Mouse (Mus musculus) kidney, postnatal 0 days (tissue): ENCODE results near the gene Arhgap32. TPM values are rescaled to one million over a fixed set of nuclear protein-coding genes. Genes with fewer than 3 reads are reported as not detected.
A peak's percentile ranks its signal among the peaks of the same experiment; 100 is the strongest.

Source experiments
- ATAC-seq: fragments of 200-750 bp; cut with Nextera tagmentation; replicated peaks from 2 replicates; pipeline ENCODE4 v1.8.0; 2017; ENCODE audit warnings: low read depth, moderate number of reproducible peaks, moderate TSS enrichment, moderate library complexity; ENCODE audit not compliant: low FRiP score
- DNase-seq: peaks from one replicate; pipeline ENCODE4 v3.0.0-alpha.2; 2016; ENCODE audit warnings: low spot score
- H3K27ac ChIP-seq: fragments of 300-500 bp; sonication (generic); 2 replicates; pipeline ENCODE4 v1.5.1; 2014; ENCODE audit warnings: mild to moderate bottlenecking
- H3K27me3 ChIP-seq: fragments of 300-500 bp; sonication (generic); 2 replicates; pipeline ENCODE4 v1.6.1; 2014; ENCODE audit warnings: low read length, mixed read lengths; ENCODE audit not compliant: insufficient read depth
- H3K36me3 ChIP-seq: fragments of 300-500 bp; sonication (generic); 2 replicates; pipeline ENCODE4 v1.6.1; 2014; ENCODE audit warnings: low read length, mixed read lengths; ENCODE audit not compliant: insufficient read depth
- H3K4me1 ChIP-seq: fragments of 300-500 bp; sonication (generic); replicated peaks from 2 replicates; pipeline ENCODE4 v1.6.1; 2014; ENCODE audit warnings: antibody characterized with exemption, low read length, mixed read lengths; ENCODE audit not compliant: insufficient read depth
- H3K4me2 ChIP-seq: fragments of 300-500 bp; sonication (generic); 2 replicates; pipeline ENCODE4 v1.6.1; 2014; ENCODE audit warnings: mild to moderate bottlenecking, low read length, moderate library complexity, mixed read lengths
- H3K4me3 ChIP-seq: fragments of 300-500 bp; sonication (generic); replicated peaks from 2 replicates; pipeline ENCODE4 v1.5.1; 2014; ENCODE audit warnings: low read depth, low read length
- H3K9ac ChIP-seq: fragments of 300-500 bp; sonication (generic); 2 replicates; pipeline ENCODE4 v1.6.1; 2014; ENCODE audit warnings: low read depth, low read length
- H3K9me3 ChIP-seq: fragments of 300-500 bp; sonication (generic); replicated peaks from 2 replicates; pipeline ENCODE4 v1.6.1; 2016; ENCODE audit warnings: low read length, inconsistent platforms, mixed read lengths
- CTCF ChIP-seq: IDR thresholded peaks from 2 replicates; pipeline ENCODE4 v1.5.1; 2016; ENCODE audit warnings: antibody characterized with exemption, low read depth, mild to moderate bottlenecking, moderate library complexity
- WGBS: fragments of 180-500 bp; shearing (Covaris S2); extraction: QIAGEN DNeasy Blood & Tissue Kit; methylation state at CpG from one replicate; pipeline ENCODE4 v1.1.7; 2014; 5-methylcytosine and 5-hydroxymethylcytosine counted together
- polyA plus RNA-seq: library from polyadenylated mRNA; unstranded; fragments of >200 nt; fragmentation: Nextera tagmentation; extraction: Ambion mirVana; gene quantifications from 2 replicates; pipeline ENCODE4 v1.2.1, GENCODE M21; 2015

The Arhgap32 gene
- polyA plus RNA-seq, 1 experiment from 2014 or later: 10.1 TPM

GRCm38 (mm10) chr9:32250486-32250885, 134.6 kb downstream of the Arhgap32 start:
- DNase-seq: no peak
- Histone ChIP-seq H3K4me3 (no peak overlapping the region), H3K4me2 (no peak overlapping the region), H3K36me3 (peaks cover 44% of the 10 kb centered on the region), H3K4me1 (no peaks in the 10 kb centered on the region), H3K27me3 (no peaks in the 10 kb centered on the region), H3K27ac (no peak overlapping the region), H3K9me3 (no peaks in the 10 kb centered on the region), H3K9ac (no peak overlapping the region)
- 91% methylated on average over 4 of the region's 4 CpGs for WGBS
- TF ChIP-seq CTCF: no peak
- ATAC-seq: no peak

- no peak for ATAC-seq
- no peak overlapping the region for H3K9ac ChIP-seq
- H3K27me3 ChIP-seq: no peaks in the 10 kb centered on the region
- no peak for DNase-seq
- WGBS: 84% methylated on average over 4 of the region's 4 CpGs
- no peaks in the 10 kb centered on the region for H3K9me3 ChIP-seq
- H3K4me1 ChIP-seq: no peaks in the 10 kb centered on the region
- H3K36me3 ChIP-seq: peaks cover 48% of the 10 kb centered on the region
- no peak for TF ChIP-seq CTCF
- H3K4me2 ChIP-seq: no peak overlapping the region
- no peak overlapping the region for H3K4me3 ChIP-seq
- H3K27ac ChIP-seq: no peak overlapping the region
Measured at GRCm38 (mm10) chr9:32253721-32254120, 137.8 kb downstream of the Arhgap32 start.

GRCm38 (mm10) chr9:32257365-32257764, 141.4 kb downstream of the Arhgap32 start:
- WGBS: 51% methylated on average over 8 of the region's 8 CpGs
- Histone ChIP-seq H3K4me2 (no peak overlapping the region), H3K27me3 (no peaks in the 10 kb centered on the region), H3K27ac (no peak overlapping the region), H3K36me3 (peaks cover 44% of the 10 kb centered on the region), H3K9me3 (no peaks in the 10 kb centered on the region), H3K4me3 (no peak overlapping the region), H3K9ac (no peak overlapping the region), H3K4me1 (no peaks in the 10 kb centered on the region)
- ATAC-seq (no peak), DNase-seq (no peak)
- TF ChIP-seq CTCF: no peak

GRCm38 (mm10) chr9:32257882-32258281, 141.9 kb downstream of the Arhgap32 start:
- no peak overlapping the region for H3K27ac ChIP-seq
- no peaks in the 10 kb centered on the region for H3K27me3 ChIP-seq
- DNase-seq (no peak), ATAC-seq (no peak)
- no peak overlapping the region for H3K9ac ChIP-seq
- WGBS: 78% methylated on average over 2 of the region's 2 CpGs
- H3K9me3 ChIP-seq: no peaks in the 10 kb centered on the region
- H3K4me2 ChIP-seq: no peak overlapping the region
- peaks cover 44% of the 10 kb centered on the region for H3K36me3 ChIP-seq
- H3K4me1 ChIP-seq: no peaks in the 10 kb centered on the region
- no peak overlapping the region for H3K4me3 ChIP-seq
- TF ChIP-seq CTCF: no peak

DNA sequence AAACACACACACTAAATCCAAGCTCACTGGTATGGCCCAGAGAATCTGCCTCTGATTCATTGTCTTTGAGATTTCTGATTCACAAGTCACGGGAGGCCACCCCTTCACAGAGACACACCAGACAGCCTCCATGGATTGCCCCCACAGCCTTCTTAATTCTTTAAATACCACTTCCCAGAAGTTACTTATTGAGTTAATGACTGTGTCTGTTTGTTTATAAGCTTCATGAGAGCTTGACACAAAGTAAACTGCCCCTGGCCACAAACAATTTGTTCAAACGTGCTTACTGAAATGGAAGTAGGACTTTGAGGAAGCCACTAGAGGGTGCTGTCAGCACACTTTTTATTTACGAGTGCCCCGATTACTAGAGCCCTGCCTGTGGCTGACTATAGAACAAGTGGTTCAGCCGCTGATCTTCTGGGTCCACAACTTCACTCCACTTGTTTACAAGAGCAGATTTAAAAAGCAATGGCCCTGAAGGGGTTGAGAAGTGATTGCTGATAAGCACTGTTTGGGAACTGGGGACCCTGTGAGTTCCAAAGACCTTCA, 156.0 kb downstream of the Arhgap32 start:
- H3K9me3 ChIP-seq: no peaks in the 10 kb centered on the region
- no peaks in the 10 kb centered on the region for H3K27me3 ChIP-seq
- DNase-seq: peak; percentile 95
- H3K27ac ChIP-seq: no peak overlapping the region
- H3K4me1 ChIP-seq: no peaks in the 10 kb centered on the region
- H3K36me3 ChIP-seq: no peaks in the 10 kb centered on the region
- no peak overlapping the region for H3K9ac ChIP-seq
- 0 out of 2 replicates have a peak, but pooled peaks have one; percentile 50 for ATAC-seq
- WGBS: 13% methylated on average over 5 of the region's 5 CpGs
- no peak overlapping the region for H3K4me2 ChIP-seq
- no peak overlapping the region for H3K4me3 ChIP-seq
- peak; percentile 85 for TF ChIP-seq CTCF

GRCm38 (mm10) chr9:32278052-32278451, 162.1 kb downstream of the Arhgap32 start:
- no peak overlapping the region for H3K4me2 ChIP-seq
- no peaks in the 10 kb centered on the region for H3K36me3 ChIP-seq
- ATAC-seq: no peak
- no peaks in the 10 kb centered on the region for H3K27me3 ChIP-seq
- H3K9me3 ChIP-seq: no peaks in the 10 kb centered on the region
- 85% methylated on average over 5 of the region's 5 CpGs for whole genome bisulfite sequencing
- TF ChIP-seq CTCF: no peak
- no peaks in the 10 kb centered on the region; the same call in 1 of the 2 replicates for H3K4me1 ChIP-seq
- H3K4me3 ChIP-seq: no peak overlapping the region
- H3K27ac ChIP-seq: no peak overlapping the region
- no peak for DNase-seq
- no peak overlapping the region for H3K9ac ChIP-seq

GRCm38 (mm10) chr9:32279789-32280188, 163.9 kb downstream of the Arhgap32 start:
- H3K9me3 ChIP-seq: no peaks in the 10 kb centered on the region
- DNase-seq (no peak), ATAC-seq (peak; percentile 61; the same call in 1 of the 2 replicates)
- H3K36me3 ChIP-seq: no peaks in the 10 kb centered on the region
- H3K4me3 ChIP-seq: no peak overlapping the region
- WGBS: 69% methylated on average over 3 of the region's 3 CpGs
- no peaks in the 10 kb centered on the region for H3K27me3 ChIP-seq
- H3K27ac ChIP-seq: no peak overlapping the region
- no peak for TF ChIP-seq CTCF
- no peak overlapping the region for H3K9ac ChIP-seq
- no peaks in the 10 kb centered on the region; the same call in 1 of the 2 replicates for H3K4me1 ChIP-seq
- H3K4me2 ChIP-seq: no peak overlapping the region
